Comparison of ENCODE assay signal across 26 mouse cellular contexts in genomic region chr14:69547310-69547709, GRCm38 (mm10). TPM values are rescaled to one million over a fixed set of nuclear protein-coding genes. Genes with fewer than 3 reads are reported as not detected.
"Had no signal": no experiment of that assay in that cellular context is flagged by ENCODE, and none has a peak within 500 bp of the region (broad histone marks: within the 10 kb centered on the region; RNA-seq: fewer than 3 reads in every experiment).

No protein-coding gene starts in this region.

RNA-seq across cellular contexts. Expression of gene Gm27179, which starts 35.0 kb away (rescaled TPM):
- total RNA-seq: forebrain, postnatal 0 days; gastrocnemius, adult 18-20 months; gastrocnemius, adult 2 months; gastrocnemius, adult 8-10 months; gastrocnemius, postnatal 25 days; gastrocnemius, postnatal 36 days; heart, adult 18-20 months; heart, adult 2 months had no signal
- polyA plus RNA-seq: cerebellum, adult 2 months; embryonic facial prominence, embryonic 10.5 days; embryonic facial prominence, embryonic 11.5 days; embryonic facial prominence, embryonic 12.5 days; embryonic facial prominence, embryonic 13.5 days; embryonic facial prominence, embryonic 14.5 days; embryonic facial prominence, embryonic 15.5 days; erythroblast, embryonic 14.5 days; forebrain, embryonic 10.5 days; forebrain, embryonic 11.5 days; forebrain, embryonic 12.5 days; forebrain, embryonic 13.5 days; forebrain, embryonic 14.5 days; forebrain, embryonic 15.5 days; forebrain, embryonic 16.5 days; forebrain, postnatal 0 days; frontal cortex, adult 2 months; gonadal fat pad, adult 2 months had no signal

RNA-seq across cellular contexts. Expression of gene Gm16867, which starts 44.1 kb away (rescaled TPM):
- total RNA-seq: forebrain, postnatal 0 days had no signal
- polyA plus RNA-seq: cerebellum, adult 2 months; cortical plate, adult 2 months; embryonic facial prominence, embryonic 10.5 days; embryonic facial prominence, embryonic 11.5 days; embryonic facial prominence, embryonic 12.5 days; embryonic facial prominence, embryonic 13.5 days; embryonic facial prominence, embryonic 14.5 days; embryonic facial prominence, embryonic 15.5 days; forebrain, embryonic 10.5 days; forebrain, embryonic 11.5 days; forebrain, embryonic 12.5 days; forebrain, embryonic 13.5 days; forebrain, embryonic 14.5 days; forebrain, embryonic 15.5 days; forebrain, postnatal 0 days; frontal cortex, adult 2 months had no signal
